Mouse (Mus musculus) spleen, adult 2 months (tissue): ENCODE measurements around the gene P2rx5. TPM values are rescaled to one million over a fixed set of nuclear protein-coding genes. Genes with fewer than 3 reads are reported as not detected.
A peak's percentile ranks its signal among the peaks of the same experiment; 100 is the strongest.

ENCODE experiments used
- DNase-seq, 2 experiments: peaks; one replicate each; pipeline versions ENCODE4 v3.0.0 to v3.0.0-alpha.2; 2012 to 2021; ENCODE audit warnings: low spot score in 2 of 2, low read depth in 1 of 2
- H3K27ac ChIP-seq: fragments of 200-500 bp; 2 replicates; pipeline ENCODE4 v1.5.1; 2012; ENCODE audit warnings: low read length, inconsistent platforms; ENCODE audit not compliant: insufficient read depth
- H3K27me3 ChIP-seq: fragments of 200-500 bp; 2 replicates; pipeline ENCODE4 v1.6.1; 2012; ENCODE audit warnings: mild to moderate bottlenecking, moderate library complexity, low read length, inconsistent platforms; ENCODE audit not compliant: control insufficient read depth, insufficient read depth
- H3K36me3 ChIP-seq: fragments of 200-500 bp; 2 replicates; pipeline ENCODE4 v1.6.1; 2012; ENCODE audit warnings: mild to moderate bottlenecking, low read length, inconsistent platforms; ENCODE audit not compliant: control insufficient read depth, insufficient read depth
- H3K4me1 ChIP-seq: fragments of 200-500 bp; 2 replicates; pipeline ENCODE4 v1.6.1; 2011; ENCODE audit warnings: inconsistent platforms; ENCODE audit not compliant: control insufficient read depth, insufficient read depth, insufficient read length
- H3K4me3 ChIP-seq: fragments of 200-500 bp; 2 replicates; pipeline ENCODE4 v1.5.1; 2011; ENCODE audit warnings: mild to moderate bottlenecking, inconsistent platforms; ENCODE audit not compliant: insufficient read depth, insufficient read length; ENCODE audit errors: extremely low read depth
- CTCF ChIP-seq: fragments of 200-500 bp; IDR thresholded peaks from 2 replicates; pipeline ENCODE4 v1.5.1; 2011; ENCODE audit warnings: mild to moderate bottlenecking, inconsistent platforms; ENCODE audit not compliant: insufficient read depth, insufficient read length, insufficient replicate concordance; ENCODE audit errors: extremely low read depth
- POLR2A ChIP-seq: fragments of 200-500 bp; IDR thresholded peaks from 2 replicates; pipeline ENCODE4 v1.6.1; 2011; ENCODE audit warnings: low read depth, low read length, inconsistent platforms
- WGBS: fragments of 180-500 bp; shearing (Covaris S2); methylation state at CpG from one replicate; pipeline ENCODE4 v1.1.7; 2018; 5-methylcytosine and 5-hydroxymethylcytosine counted together
- polyA plus RNA-seq: library from polyadenylated mRNA; depleted of rRNA; stranded (reverse); fragments of >200 nt; gene quantifications from 2 replicates; pipeline ENCODE4 v1.2.3, GENCODE M21; 2012

Gene P2rx5
- polyA plus RNA-seq, 1 experiment = 0.22 TPM

- TF ChIP-seq CTCF = no peak
- Histone ChIP-seq H3K27me3 (no peaks in the 10 kb centered on the region), H3K27ac (no peak overlapping the region), H3K36me3 (no peaks in the 10 kb centered on the region), H3K4me1 (peaks cover 12% of the 10 kb centered on the region; the same call in 1 of the 2 replicates), H3K4me3 (peak overlapping the region; percentile 84)
- DNase-seq = no peak
- 2% methylated on average over 11 of the region's 11 CpGs for WGBS
Observed at GRCm38 (mm10) chr11:73137116-73137515, 23.1 kb upstream of the P2rx5 start.

- no peaks in the 10 kb centered on the region for H3K36me3 ChIP-seq
- WGBS = under 1% methylated on average over 84 of the region's 84 CpGs
- peak; percentile 96 for TF ChIP-seq CTCF
- no peak for TF ChIP-seq POLR2A
- H3K4me1 ChIP-seq = peaks cover 12% of the 10 kb centered on the region; the same call in 1 of the 2 replicates
- H3K27ac ChIP-seq = no peak within 1 kb of the TSS
- no peaks in the 10 kb centered on the region for H3K27me3 ChIP-seq
- DNase-seq = peak; percentile 70 to 90
- peak within 1 kb of the TSS; percentile 84 for H3K4me3 ChIP-seq
Observed at GRCm38 (mm10) chr11:73137591-73138501, 22.4 kb upstream of the P2rx5 start, which contains the start of gene Haspin. Gene Haspin (minus strand): TSS chr11:73138294.

- Histone ChIP-seq H3K27me3 (no peaks in the 10 kb centered on the region), H3K36me3 (no peaks in the 10 kb centered on the region), H3K4me1 (no peaks in the 10 kb centered on the region), H3K27ac (no peak overlapping the region), H3K4me3 (no peak overlapping the region)
- TF ChIP-seq POLR2A (no peak), CTCF (no peak)
- no peak for DNase-seq
- 70% methylated on average over 1 of the region's 1 CpGs for WGBS
Observed at GRCm38 (mm10) chr11:73144261-73144681, 15.9 kb upstream of the P2rx5 start.

GRCm38 (mm10) chr11:73146026-73146974 is 13.9 kb upstream of the P2rx5 start:
- H3K36me3 ChIP-seq = no peaks in the 10 kb centered on the region
- no peak overlapping the region for H3K4me3 ChIP-seq
- 85% methylated on average over 11 of the region's 11 CpGs for WGBS
- no peak for DNase-seq
- TF ChIP-seq POLR2A (no peak), CTCF (no peak)
- no peak overlapping the region for H3K27ac ChIP-seq
- H3K27me3 ChIP-seq = no peaks in the 10 kb centered on the region
- no peaks in the 10 kb centered on the region for H3K4me1 ChIP-seq

- DNase-seq = no peak
- H3K4me1 ChIP-seq = no peaks in the 10 kb centered on the region
- no peaks in the 10 kb centered on the region for H3K27me3 ChIP-seq
- TF ChIP-seq CTCF (no peak), POLR2A (no peak)
- H3K36me3 ChIP-seq = no peaks in the 10 kb centered on the region
- H3K27ac ChIP-seq = no peak overlapping the region
- 77% methylated on average over 7 of the region's 7 CpGs for WGBS
- H3K4me3 ChIP-seq = no peak overlapping the region
Observed at GRCm38 (mm10) chr11:73146975-73147365, 13.3 kb upstream of the P2rx5 start.

- H3K27ac ChIP-seq = no peak overlapping the region
- TF ChIP-seq CTCF = no peak
- no peak for TF ChIP-seq POLR2A
- no peaks in the 10 kb centered on the region for H3K36me3 ChIP-seq
- DNase-seq = no peak
- WGBS = 85% methylated on average over 9 of the region's 9 CpGs
- H3K4me3 ChIP-seq = no peak overlapping the region
- H3K4me1 ChIP-seq = no peaks in the 10 kb centered on the region
- H3K27me3 ChIP-seq = no peaks in the 10 kb centered on the region
Observed at GRCm38 (mm10) chr11:73148209-73148608, 12.0 kb upstream of the P2rx5 start.
